In the genomic region with DNA sequence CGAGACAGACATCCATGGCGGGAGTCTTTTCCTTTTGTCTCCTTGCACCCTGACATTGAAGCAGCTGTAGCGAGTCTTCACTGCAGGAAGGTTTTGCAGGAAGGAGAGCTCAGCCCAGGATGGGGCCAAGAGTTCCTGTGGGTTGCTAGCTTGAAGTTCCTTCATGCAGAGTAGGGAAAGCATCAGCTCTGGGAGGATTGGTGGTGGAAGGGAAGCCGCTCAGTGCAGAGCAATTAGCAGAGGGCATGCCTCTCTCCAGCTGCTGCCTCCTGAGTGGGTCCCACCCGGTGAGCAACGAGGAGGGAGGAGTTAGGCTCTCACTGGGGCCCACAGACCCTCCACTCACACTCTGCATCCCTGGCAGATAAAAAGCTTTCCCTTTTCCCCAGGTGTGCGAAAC, we compare ENCODE assay signal across 14 mouse cellular contexts.
A peak's percentile ranks its signal among the peaks of the same experiment; 100 is the strongest.
DNase-seq lines count a peak whose midpoint lies in the region; ATAC-seq and TF ChIP-seq lines count a peak whose summit lies in the region.
"Had no signal": no experiment of that assay in that cellular context is flagged by ENCODE, and none has a peak within 500 bp of the region (broad histone marks: within the 10 kb centered on the region; RNA-seq: fewer than 3 reads in every experiment).

No protein-coding gene starts in this region.

- no peak overlapping the region for H3K9ac ChIP-seq in hindbrain, postnatal 0 days (replicated peaks; ENCODE audit: low read length)
- no peak overlapping the region for H3K9ac ChIP-seq in embryonic facial prominence, embryonic 15.5 days
- no peak overlapping the region for H3K9ac ChIP-seq in limb, embryonic 14.5 days (ENCODE audit: low read depth, low read length, severe bottlenecking)
- H3K9ac ChIP-seq: liver, embryonic 12.5 days had no signal

- peak overlapping the region; percentile 60; the same call in 1 of the 2 replicates for H3K27ac ChIP-seq in hindbrain, embryonic 10.5 days
- H3K27ac ChIP-seq in hindbrain, postnatal 0 days, result no peak overlapping the region
- H3K27ac ChIP-seq in embryonic facial prominence, embryonic 15.5 days (replicated peaks), result peak overlapping the region; percentile 49; the same call in 1 of the 2 replicates
- no peak overlapping the region; the same call in 1 of the 2 replicates for H3K27ac ChIP-seq in limb, embryonic 14.5 days (replicated peaks; ENCODE audit: low read depth, low read length)
- H3K27ac ChIP-seq: liver, embryonic 12.5 days had no signal

- no peak for ATAC-seq in hindbrain, postnatal 0 days
- 0 out of 2 replicates have a peak, but pooled peaks have one; percentile 51 for ATAC-seq in embryonic facial prominence, embryonic 15.5 days (ENCODE audit: insufficient number of reproducible peaks, low FRiP score, low TSS enrichment, low read depth)
- ATAC-seq in limb, embryonic 14.5 days (ENCODE audit: low FRiP score, low read depth), result 0 out of 2 replicates have a peak, but pooled peaks have one; percentile 37
- ATAC-seq in inflammation-experienced regulatory T-cells, adult 6 months, result no peak
- ATAC-seq: liver, embryonic 12.5 days had no signal

- TF ChIP-seq CTCF in hindbrain, postnatal 0 days (IDR thresholded peaks at IDR 0.05; ENCODE audit: low read depth), result no peak

- H3K27me3 ChIP-seq in hindbrain, embryonic 10.5 days (ENCODE audit: insufficient read depth, poor library complexity, severe bottlenecking), result peaks cover 8% of the 10 kb centered on the region
- H3K27me3 ChIP-seq in hindbrain, postnatal 0 days (ENCODE audit: insufficient read depth, low read length), result no peaks in the 10 kb centered on the region
- no peaks in the 10 kb centered on the region for H3K27me3 ChIP-seq in embryonic facial prominence, embryonic 15.5 days
- no peaks in the 10 kb centered on the region for H3K27me3 ChIP-seq in limb, embryonic 14.5 days (ENCODE audit: control insufficient read depth, insufficient read depth, low read length)
- H3K27me3 ChIP-seq: liver, embryonic 12.5 days had no signal

- WGBS in hindbrain, embryonic 10.5 days, result 34% methylated on average over 7 of the region's 7 CpGs
- 31% methylated on average over 7 of the region's 7 CpGs for WGBS in hindbrain, postnatal 0 days
- WGBS in embryonic facial prominence, embryonic 15.5 days, result 34% methylated on average over 7 of the region's 7 CpGs
- WGBS in limb, embryonic 14.5 days, result 20% methylated on average over 7 of the region's 7 CpGs

- DNase-seq in hindbrain, embryonic 10.5 days (ENCODE audit: low spot score), result peak; percentile 20
- no peak for DNase-seq in hindbrain, postnatal 0 days (ENCODE audit: low spot score)
- DNase-seq in ES-CJ7 (ENCODE audit: low read depth, low spot score), result peak; percentile 37
- no peak for DNase-seq in limb, embryonic 14.5 days (ENCODE audit: low spot score)
- DNase-seq in gastrocnemius, postnatal 25 days, result no peak
- no peak for DNase-seq in left cerebral cortex, postnatal 25 days (ENCODE audit: low spot score in 2 of 2)
- DNase-seq: adrenal gland, postnatal 10 days; kidney, adult 8-10 months; lung, postnatal 36 days; thymus, postnatal 4 days had no signal

- H3K4me3 ChIP-seq in hindbrain, embryonic 10.5 days, result no peak overlapping the region
- no peak overlapping the region for H3K4me3 ChIP-seq in hindbrain, postnatal 0 days (ENCODE audit: low read length)
- H3K4me3 ChIP-seq in embryonic facial prominence, embryonic 15.5 days (replicated peaks), result no peak overlapping the region
- H3K4me3 ChIP-seq in limb, embryonic 14.5 days (replicated peaks; ENCODE audit: low read length), result no peak overlapping the region
- H3K4me3 ChIP-seq: liver, embryonic 12.5 days; myocyte had no signal

- H3K36me3 ChIP-seq in hindbrain, embryonic 10.5 days, result no peaks in the 10 kb centered on the region
- no peaks in the 10 kb centered on the region for H3K36me3 ChIP-seq in hindbrain, postnatal 0 days (ENCODE audit: insufficient read depth, low read length)
- H3K36me3 ChIP-seq in embryonic facial prominence, embryonic 15.5 days, result no peaks in the 10 kb centered on the region
- H3K36me3 ChIP-seq in limb, embryonic 14.5 days (ENCODE audit: control insufficient read depth, insufficient read depth, low read length), result no peaks in the 10 kb centered on the region
- H3K36me3 ChIP-seq: liver, embryonic 12.5 days had no signal

- no peaks in the 10 kb centered on the region for H3K9me3 ChIP-seq in hindbrain, embryonic 10.5 days
- H3K9me3 ChIP-seq in hindbrain, postnatal 0 days (ENCODE audit: low read length), result no peaks in the 10 kb centered on the region
- no peaks in the 10 kb centered on the region for H3K9me3 ChIP-seq in embryonic facial prominence, embryonic 15.5 days (replicated peaks)
- H3K9me3 ChIP-seq in limb, embryonic 14.5 days (ENCODE audit: control insufficient read depth, low read length), result no peaks in the 10 kb centered on the region
- H3K9me3 ChIP-seq: liver, embryonic 12.5 days had no signal

- TF ChIP-seq POLR2A in limb, embryonic 14.5 days (IDR thresholded peaks at IDR 0.05; ENCODE audit: borderline replicate concordance, extremely low read depth, insufficient read depth, insufficient read length), result no peak

- intact Hi-C loops in left cerebral cortex, postnatal 25 days (cut with DNase I), result no loop called here

- H3K4me2 ChIP-seq in hindbrain, postnatal 0 days (ENCODE audit: low read depth, low read length), result no peak overlapping the region
- H3K4me2 ChIP-seq in embryonic facial prominence, embryonic 15.5 days (replicated peaks), result no peak overlapping the region
- H3K4me2 ChIP-seq in limb, embryonic 14.5 days (replicated peaks; ENCODE audit: low read depth, low read length, severe bottlenecking), result 0 out of 2 replicates have a peak overlapping the region, but pooled peaks have one; percentile 6
- H3K4me2 ChIP-seq: liver, embryonic 12.5 days had no signal

- H3K4me1 ChIP-seq in hindbrain, embryonic 10.5 days (replicated peaks), result peaks cover 29% of the 10 kb centered on the region
- no peaks in the 10 kb centered on the region for H3K4me1 ChIP-seq in hindbrain, postnatal 0 days (ENCODE audit: insufficient read depth, low read length)
- H3K4me1 ChIP-seq in embryonic facial prominence, embryonic 15.5 days, result peaks cover 22% of the 10 kb centered on the region
- H3K4me1 ChIP-seq in limb, embryonic 14.5 days (ENCODE audit: control insufficient read depth, insufficient read depth, low read length), result peaks cover 27% of the 10 kb centered on the region
- H3K4me1 ChIP-seq: liver, embryonic 12.5 days had no signal

Comparison
In these comparisons a context has a peak if more than half of its experiments do, and no peak if none do; other contexts are left out.
1. DNase-seq: peak in hindbrain, embryonic 10.5 days (single experiment) and ES-CJ7 (single experiment); none in hindbrain, postnatal 0 days (single experiment), limb, embryonic 14.5 days (single experiment), gastrocnemius, postnatal 25 days (single experiment) and left cerebral cortex, postnatal 25 days (0 of 2).
2. H3K27ac ChIP-seq: peak in hindbrain, embryonic 10.5 days (single experiment) and embryonic facial prominence, embryonic 15.5 days (single experiment); none in hindbrain, postnatal 0 days (single experiment) and limb, embryonic 14.5 days (single experiment).
3. ATAC-seq: peak in embryonic facial prominence, embryonic 15.5 days (single experiment) and limb, embryonic 14.5 days (single experiment); none in hindbrain, postnatal 0 days (single experiment) and inflammation-experienced regulatory T-cells, adult 6 months (single experiment).